Mouse (Mus musculus) gastrocnemius, adult 8-10 months (tissue): ENCODE results near the gene Rbfox2. TPM values are rescaled to one million over a fixed set of nuclear protein-coding genes. Genes with fewer than 3 reads are reported as not detected.

Experiments used
- DNase-seq, 2 experiments: peaks; one replicate each; pipeline ENCODE4 v3.0.0; 2022; ENCODE audit warnings: low spot score in 2 of 2
- total RNA-seq, 4 experiments: library from RNA; stranded (reverse); gene quantifications; 2 replicates each; pipeline ENCODE4 v1.2.4; 2022

Rbfox2 gene
- total RNA-seq, 4 experiments from 2014 or later = 40.8 to 56.7 (median 46.9) TPM

GRCm38 (mm10) chr15:77037278-77038161 lies 269.3 kb downstream of the Rbfox2 start:
- DNase-seq = peak; percentile 49 to 71

DNA sequence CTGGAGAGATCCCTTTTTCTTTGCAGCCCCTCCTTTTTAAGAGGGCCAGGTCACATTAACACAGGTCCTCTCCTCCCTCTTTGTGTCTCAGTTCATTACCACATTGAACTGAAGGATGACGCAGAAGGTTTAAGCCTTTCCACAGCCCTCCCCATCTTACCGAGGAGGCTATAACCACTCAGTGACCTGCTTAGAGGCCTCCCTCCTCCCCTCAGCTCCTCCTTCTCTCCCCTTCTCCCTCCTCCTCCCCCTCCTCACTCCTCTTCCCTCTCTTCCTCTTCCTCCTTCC lies 269.9 kb downstream of the Rbfox2 start:
- no peak for DNase-seq

DNA sequence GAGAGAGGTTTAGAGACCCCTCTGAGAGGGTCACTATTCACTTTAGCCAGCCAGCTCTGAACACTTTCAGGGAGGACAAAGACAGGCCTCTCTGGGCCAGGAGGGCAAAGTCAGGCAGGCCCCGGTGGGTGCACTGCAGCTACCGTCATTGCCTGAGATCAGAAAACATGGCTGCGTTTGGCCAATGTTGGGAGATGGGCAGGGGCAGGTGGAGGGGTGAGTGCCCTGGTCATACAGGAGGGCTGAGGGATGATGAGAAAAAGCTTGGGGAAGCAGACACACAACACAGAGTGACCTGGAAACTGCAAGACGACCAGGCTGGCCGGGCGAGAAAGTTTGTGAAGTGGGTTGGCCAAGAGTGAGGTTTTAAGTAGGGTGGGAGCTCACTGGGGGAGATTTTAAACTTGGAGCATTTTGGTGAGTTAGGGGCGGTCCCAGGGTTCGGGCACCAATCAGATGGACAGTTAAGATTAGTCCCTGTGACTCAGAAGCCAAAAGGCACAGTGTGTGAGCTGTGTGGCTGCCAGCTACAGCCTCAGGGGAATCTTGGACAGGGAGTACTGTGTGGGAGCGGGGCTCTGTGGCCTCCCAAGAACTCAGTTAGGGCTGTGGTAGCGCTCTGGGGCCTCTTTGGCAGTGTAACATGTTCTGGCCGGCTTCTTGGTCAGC lies 270.4 kb downstream of the Rbfox2 start:
- DNase-seq = peak; percentile 89

DNA sequence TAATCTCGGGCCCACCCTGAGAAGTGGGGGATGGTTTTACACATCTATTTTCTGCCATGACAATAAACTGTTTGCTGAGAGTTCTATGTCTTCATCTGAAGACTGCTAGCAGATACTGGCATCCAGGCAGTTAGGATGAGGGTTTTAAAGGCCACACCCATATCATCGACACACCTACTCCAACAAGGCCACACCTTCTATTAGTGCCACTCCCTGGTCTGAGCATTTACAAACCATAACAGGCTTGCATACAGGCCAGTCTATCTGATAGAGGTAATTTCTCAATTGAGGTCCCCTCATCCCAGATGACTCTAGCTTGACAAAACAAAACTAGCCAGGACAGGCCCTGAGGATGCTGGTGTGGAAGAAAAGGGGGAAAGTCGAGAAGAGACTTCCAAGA lies 271.2 kb downstream of the Rbfox2 start:
- DNase-seq = no peak

DNA sequence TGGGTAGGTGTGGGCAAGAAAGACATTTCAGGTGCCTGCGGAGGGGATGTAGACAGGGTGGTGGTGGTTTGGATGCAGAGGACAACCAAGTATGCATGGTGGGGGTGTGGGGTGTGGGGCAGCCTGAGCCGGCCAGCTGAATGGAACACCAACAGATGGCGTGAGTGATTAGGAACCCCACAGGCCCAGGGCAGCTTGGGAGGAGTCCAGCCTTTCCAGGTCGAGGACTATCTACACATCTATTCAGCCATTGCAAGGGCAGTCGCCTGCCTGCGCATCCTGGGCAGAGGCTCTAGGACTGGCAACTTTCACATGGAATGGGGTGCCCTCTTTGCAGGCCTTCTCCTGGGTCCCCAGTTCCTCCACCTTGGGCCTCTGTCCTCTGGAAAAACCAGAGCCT lies 272.3 kb downstream of the Rbfox2 start:
- DNase-seq = no peak

- DNase-seq = no peak
Measured at GRCm38 (mm10) chr15:77031271-77031670, 275.5 kb downstream of the Rbfox2 start.

DNA sequence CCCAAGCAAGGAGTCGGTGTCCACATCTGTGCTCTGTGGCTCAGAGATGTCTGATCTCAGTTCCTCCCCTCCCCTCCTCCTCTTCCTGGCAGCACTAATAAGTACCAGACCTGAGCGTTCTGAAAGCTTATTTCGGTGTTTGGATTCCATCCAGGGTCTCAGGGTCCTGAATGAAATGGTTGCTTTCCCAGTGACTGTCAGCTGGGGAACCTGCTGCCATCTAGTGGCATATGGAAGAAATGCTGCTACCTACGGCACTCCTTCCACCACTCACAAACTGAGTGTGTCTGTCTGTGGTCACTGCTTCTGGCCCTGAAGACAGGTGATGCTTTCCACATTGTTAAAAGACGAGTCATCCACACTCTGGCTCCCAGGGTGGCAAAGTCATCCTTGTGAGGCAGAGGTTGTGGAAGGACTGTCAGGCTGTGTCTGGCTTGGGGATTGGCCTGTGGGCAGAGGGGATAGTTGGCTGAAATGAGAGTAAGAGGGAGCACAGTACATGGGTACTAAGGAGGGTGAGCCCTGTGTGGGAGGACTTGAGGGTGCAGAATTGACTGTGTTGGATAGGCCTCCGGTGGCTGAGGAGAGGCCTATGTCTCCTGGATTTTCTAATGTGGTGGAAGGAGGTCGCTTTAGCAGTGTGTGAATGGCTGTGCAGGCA lies 277.3 kb downstream of the Rbfox2 start:
- peak; percentile 47 to 48 for DNase-seq

Other genes with a start within 250 kb of the Rbfox2 start
- 1 to 10 TPM in 3 of 4 experiments, under 1 TPM in 1; 0.80 to 1.6 (median 1.3) TPM for gene Apol7a, start 92.1 kb upstream of the Rbfox2 start, total RNA-seq
- gene Apol9a, start 104.1 kb upstream of the Rbfox2 start, total RNA-seq = under 1 TPM in 1 of 4 experiments, not detected in 3; 0.18 TPM
- gene Apol7b, start 140.5 kb upstream of the Rbfox2 start, total RNA-seq = under 1 TPM in 3 of 4 experiments, not detected in 1; 0.25 to 0.65 (median 0.31) TPM
- gene Apol10a, start 170.0 kb upstream of the Rbfox2 start, total RNA-seq = not detected
- gene Apol11a, start 201.3 kb upstream of the Rbfox2 start, total RNA-seq = not detected
- not detected for gene Apol7c, start 226.3 kb upstream of the Rbfox2 start, total RNA-seq